Mouse (Mus musculus) liver, embryonic 11.5 days (tissue): ENCODE results near the gene Simc1. TPM values are rescaled to one million over a fixed set of nuclear protein-coding genes. Genes with fewer than 3 reads are reported as not detected.
A peak's percentile ranks its signal among the peaks of the same experiment; 100 is the strongest.

ENCODE experiments used
- ATAC-seq: fragments of 200-750 bp; cut with Nextera tagmentation; replicated peaks from 2 replicates; pipeline ENCODE4 v1.8.0; 2017; ENCODE audit warnings: moderate number of reproducible peaks, mild to moderate bottlenecking, moderate TSS enrichment, moderate library complexity; ENCODE audit not compliant: low FRiP score
- DNase-seq: peaks from one replicate; pipeline ENCODE4 v3.0.0-alpha.2; 2017; ENCODE audit warnings: low spot score
- H3K27ac ChIP-seq: fragments of 300-500 bp; sonication (generic); 2 replicates; pipeline ENCODE4 v1.5.1; 2014; ENCODE audit warnings: mild to moderate bottlenecking, low read depth, low read length, control low read depth
- H3K27me3 ChIP-seq: fragments of 300-500 bp; sonication (generic); replicated peaks from 2 replicates; pipeline ENCODE4 v1.6.1; 2014; ENCODE audit warnings: low read length, mixed read lengths; ENCODE audit not compliant: control insufficient read depth, insufficient read depth
- H3K36me3 ChIP-seq: fragments of 300-500 bp; sonication (generic); 2 replicates; pipeline ENCODE4 v1.6.1; 2014; ENCODE audit warnings: mild to moderate bottlenecking, low read length, moderate library complexity, mixed read lengths; ENCODE audit not compliant: control insufficient read depth, insufficient read depth
- H3K4me1 ChIP-seq: fragments of 300-500 bp; sonication (generic); replicated peaks from 2 replicates; pipeline ENCODE4 v1.6.1; 2014; ENCODE audit warnings: low read length, mixed read lengths; ENCODE audit not compliant: control insufficient read depth, insufficient read depth
- H3K4me2 ChIP-seq: fragments of 300-500 bp; sonication (generic); 2 replicates; pipeline ENCODE4 v1.6.1; 2014; ENCODE audit warnings: mild to moderate bottlenecking, control low read depth, moderate library complexity
- H3K4me3 ChIP-seq: fragments of 300-500 bp; sonication (generic); 2 replicates; pipeline ENCODE4 v1.5.1; 2014; ENCODE audit warnings: low read depth, low read length, control low read depth
- H3K9ac ChIP-seq: fragments of 300-500 bp; sonication (generic); 2 replicates; pipeline ENCODE4 v1.6.1; 2014; ENCODE audit warnings: low read depth, low read length, control low read depth
- H3K9me3 ChIP-seq: fragments of 300-500 bp; sonication (generic); 2 replicates; pipeline ENCODE4 v1.6.1; 2016; ENCODE audit warnings: low read length, inconsistent platforms, mixed read lengths; ENCODE audit not compliant: control insufficient read depth
- WGBS: fragments of 180-500 bp; shearing (Covaris S2); extraction: QIAGEN DNeasy Blood & Tissue Kit; methylation state at CpG from one replicate; pipeline ENCODE4 v1.1.7; 2014; 5-methylcytosine and 5-hydroxymethylcytosine counted together
- polyA plus RNA-seq: library from polyadenylated mRNA; unstranded; fragments of >200 nt; fragmentation: Nextera tagmentation; extraction: Ambion mirVana; gene quantifications from 2 replicates; pipeline ENCODE4 v1.2.1, GENCODE M21; 2014

The Simc1 gene
- 10.1 and 11.6 TPM in 2 replicates for polyA plus RNA-seq

DNA sequence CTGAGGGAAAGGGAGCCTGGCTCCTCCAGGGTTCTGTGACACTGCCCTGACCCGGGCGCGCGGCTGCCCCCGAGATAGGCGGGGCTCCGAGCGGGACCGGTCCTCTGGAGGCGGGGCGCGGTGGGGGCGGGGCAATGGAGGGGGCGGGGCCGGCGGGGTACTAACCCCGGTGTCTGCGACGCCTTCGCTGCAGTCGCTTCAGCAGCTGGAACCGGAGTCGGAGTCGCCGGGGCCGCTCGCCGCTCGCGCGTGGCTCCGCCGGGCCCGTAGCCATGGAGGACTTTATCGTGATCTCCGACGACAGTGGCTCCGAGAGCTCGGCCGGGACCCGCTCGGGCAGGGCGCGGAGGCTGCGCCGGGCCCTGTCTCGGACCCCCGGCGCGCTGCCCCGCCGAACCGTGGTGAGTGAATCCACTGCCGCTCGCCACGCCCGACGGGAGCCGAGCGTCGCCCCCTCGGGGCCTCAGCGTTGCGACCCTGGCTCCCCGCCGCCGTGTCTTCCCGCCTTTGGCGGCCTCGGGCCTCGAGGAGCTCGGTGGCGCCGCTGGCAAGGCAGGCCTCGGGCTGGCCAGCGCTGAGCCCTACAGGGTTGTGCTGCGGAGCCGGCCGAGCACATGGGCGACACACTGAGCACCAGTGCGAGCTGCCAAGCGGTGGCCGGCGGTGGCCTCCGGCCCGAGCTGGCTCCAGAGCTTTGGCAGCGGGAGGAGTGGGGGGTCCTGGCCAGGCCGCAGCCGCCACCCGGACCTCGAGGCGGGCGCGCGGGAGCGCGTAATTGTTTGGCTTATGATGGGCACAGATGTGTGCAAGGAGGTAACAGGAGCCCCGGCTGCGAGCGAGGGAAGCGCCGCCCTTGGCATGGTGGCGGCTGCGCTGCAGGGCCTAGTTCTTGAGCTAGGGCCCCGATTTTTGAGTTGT lies at the start of gene Simc1:
Gene Simc1, plus strand, starts transcription at position 176 of the 918 bp plus-strand sequence.
- Histone ChIP-seq H3K4me1 (peaks cover 9% of the 10 kb centered on the region), H3K9ac (peak within 1 kb of the TSS; percentile 79), H3K27ac (peak within 1 kb of the TSS; percentile 57; the same call in 1 of the 2 replicates), H3K36me3 (no peaks in the 10 kb centered on the region), H3K27me3 (no peaks in the 10 kb centered on the region; the same call in 1 of the 2 replicates), H3K4me2 (peak within 1 kb of the TSS; percentile 88), H3K4me3 (peak within 1 kb of the TSS; percentile 78), H3K9me3 (no peaks in the 10 kb centered on the region)
- WGBS: under 1% methylated on average over 101 of the region's 105 CpGs
- DNase-seq: peak; percentile 86
- peak; percentile 92 for ATAC-seq

DNA sequence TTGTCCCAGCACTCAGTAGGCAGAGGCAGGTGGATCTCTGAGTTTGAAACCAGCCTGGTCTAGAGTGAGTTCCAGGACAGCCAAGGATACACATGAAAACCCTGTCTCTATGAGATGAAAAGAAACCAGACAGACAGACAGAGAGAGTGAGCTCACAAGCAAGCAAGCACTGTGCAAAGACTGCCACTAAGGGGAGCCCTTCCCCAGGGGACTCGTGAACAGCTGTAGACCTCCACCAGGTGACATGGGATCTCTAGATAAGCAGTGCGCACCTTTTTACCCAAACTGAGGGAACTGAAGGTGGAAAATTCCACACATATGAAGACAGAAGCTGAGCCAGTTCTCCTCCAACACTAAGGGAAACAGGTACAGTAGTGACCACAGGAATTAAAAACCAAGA lies 46.5 kb upstream of the Simc1 start:
- Histone ChIP-seq H3K9ac (no peak overlapping the region), H3K4me2 (no peak overlapping the region), H3K27ac (no peak overlapping the region), H3K36me3 (peaks cover 36% of the 10 kb centered on the region), H3K4me1 (no peaks in the 10 kb centered on the region), H3K9me3 (no peaks in the 10 kb centered on the region), H3K27me3 (no peaks in the 10 kb centered on the region), H3K4me3 (no peak overlapping the region)
- WGBS: 75% methylated on average over 2 of the region's 2 CpGs
- DNase-seq (no peak), ATAC-seq (no peak; the same call in 1 of the 2 replicates)

DNA sequence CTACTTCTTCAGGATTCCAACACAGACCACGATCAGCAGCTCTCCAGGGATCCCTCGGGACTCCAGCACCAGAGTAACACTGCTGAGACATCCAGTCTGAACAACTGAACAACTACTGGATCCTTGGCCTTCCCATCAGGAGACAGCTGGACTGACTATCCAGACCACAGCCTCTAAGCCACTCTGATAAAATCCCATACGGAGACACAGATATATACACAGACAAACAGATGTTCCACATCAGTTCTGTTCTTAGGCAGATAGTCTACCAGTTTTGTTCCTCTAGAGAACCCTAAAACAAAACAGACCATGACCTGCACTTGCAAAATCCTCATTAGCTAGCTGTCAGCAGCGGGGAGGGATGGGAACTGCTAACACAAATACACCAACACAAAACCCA lies 44.3 kb upstream of the Simc1 start:
- Histone ChIP-seq H3K4me3 (no peak overlapping the region), H3K27ac (no peak overlapping the region), H3K4me1 (no peaks in the 10 kb centered on the region), H3K27me3 (no peaks in the 10 kb centered on the region), H3K4me2 (no peak overlapping the region), H3K36me3 (peaks cover 49% of the 10 kb centered on the region), H3K9ac (no peak overlapping the region), H3K9me3 (peaks cover 2% of the 10 kb centered on the region)
- no peak for ATAC-seq
- DNase-seq: no peak
- WGBS: 76% methylated on average over 4 of the region's 4 CpGs

DNA sequence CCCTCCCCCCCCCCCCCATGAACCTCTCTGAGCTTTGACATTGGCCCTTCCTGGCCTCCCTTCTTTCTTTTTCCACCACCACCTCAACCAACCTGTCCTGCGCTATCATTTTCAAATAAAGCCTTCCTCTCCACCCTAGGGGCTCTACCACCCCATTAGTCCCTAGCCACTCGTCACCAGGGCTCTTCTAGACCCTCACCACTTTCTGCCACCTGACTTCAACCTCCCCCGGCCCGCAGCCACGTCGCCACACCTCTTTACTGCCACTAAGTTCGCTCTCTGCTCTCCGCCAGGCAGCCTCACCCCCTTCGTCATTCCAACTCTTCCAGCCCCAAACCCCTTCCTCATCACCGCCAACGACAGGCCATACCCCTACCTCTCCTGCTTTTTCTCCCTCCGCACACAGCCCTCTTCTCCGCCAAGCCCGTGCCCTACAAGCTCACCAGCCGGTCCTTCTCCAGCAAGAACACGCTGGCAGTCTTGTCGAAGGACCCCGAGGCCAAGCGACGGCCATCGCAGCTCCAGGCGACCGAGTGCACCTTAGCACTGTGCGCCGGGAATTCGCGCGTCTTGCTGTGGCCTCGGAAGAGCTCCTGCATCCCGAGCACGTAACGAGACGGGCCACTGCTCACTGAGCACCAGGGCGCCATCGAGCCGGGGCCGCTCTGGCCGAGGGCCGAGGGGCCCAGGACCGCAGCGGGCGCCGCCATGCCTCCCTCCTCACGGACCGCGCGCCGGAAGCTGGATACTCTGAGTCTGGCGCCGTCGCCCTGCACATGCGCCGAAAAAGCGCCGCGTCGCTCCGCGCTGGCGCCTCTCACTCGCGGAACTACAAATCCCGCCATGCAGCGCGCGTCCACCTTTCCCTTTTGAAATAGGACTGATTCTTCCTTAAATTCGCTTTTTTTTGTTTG lies 35.2 kb upstream of the Simc1 start, which contains the start of gene Thoc3:
Gene Thoc3, minus strand, starts transcription at position 752 of the 914 bp plus-strand sequence.
- peaks cover 7% of the 10 kb centered on the region for H3K4me1 ChIP-seq
- peaks cover 42% of the 10 kb centered on the region for H3K36me3 ChIP-seq
- H3K9ac ChIP-seq: peak within 1 kb of the TSS; percentile 96
- H3K9me3 ChIP-seq: peaks cover 8% of the 10 kb centered on the region
- peak within 1 kb of the TSS; percentile 99 for H3K4me3 ChIP-seq
- no peaks in the 10 kb centered on the region for H3K27me3 ChIP-seq
- ATAC-seq (peak; percentile 97), DNase-seq (peak; percentile 83)
- peak within 1 kb of the TSS; percentile 89 for H3K4me2 ChIP-seq
- peak within 1 kb of the TSS; percentile 50 for H3K27ac ChIP-seq
- under 1% methylated on average over 67 of the region's 67 CpGs for WGBS

DNA sequence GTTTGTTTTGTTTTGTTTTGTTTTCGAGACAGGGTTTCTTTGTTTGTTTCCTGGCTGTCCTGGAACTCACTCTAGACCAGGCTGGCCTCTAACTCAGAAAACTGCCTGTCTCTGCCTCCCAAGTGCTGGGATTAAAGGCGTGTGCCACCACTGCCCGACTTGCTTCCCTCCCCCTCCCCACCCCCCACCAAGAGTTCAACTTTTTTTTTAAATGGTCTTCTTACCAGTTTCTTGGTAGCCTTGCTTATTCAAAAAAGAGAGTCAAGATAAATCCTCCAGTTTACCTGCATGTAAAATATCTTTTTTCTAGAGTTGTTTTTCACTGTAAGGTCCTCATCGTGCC lies 34.6 kb upstream of the Simc1 start:
- ATAC-seq (peak; percentile 80), DNase-seq (no peak)
- Histone ChIP-seq H3K27ac (no peak overlapping the region), H3K4me2 (peak overlapping the region; percentile 56), H3K36me3 (peaks cover 36% of the 10 kb centered on the region), H3K9me3 (peaks cover 8% of the 10 kb centered on the region), H3K4me3 (peak overlapping the region; percentile 99), H3K4me1 (peaks cover 7% of the 10 kb centered on the region), H3K9ac (peak overlapping the region; percentile 53), H3K27me3 (no peaks in the 10 kb centered on the region)
- 12% methylated on average over 4 of the region's 4 CpGs for WGBS

DNA sequence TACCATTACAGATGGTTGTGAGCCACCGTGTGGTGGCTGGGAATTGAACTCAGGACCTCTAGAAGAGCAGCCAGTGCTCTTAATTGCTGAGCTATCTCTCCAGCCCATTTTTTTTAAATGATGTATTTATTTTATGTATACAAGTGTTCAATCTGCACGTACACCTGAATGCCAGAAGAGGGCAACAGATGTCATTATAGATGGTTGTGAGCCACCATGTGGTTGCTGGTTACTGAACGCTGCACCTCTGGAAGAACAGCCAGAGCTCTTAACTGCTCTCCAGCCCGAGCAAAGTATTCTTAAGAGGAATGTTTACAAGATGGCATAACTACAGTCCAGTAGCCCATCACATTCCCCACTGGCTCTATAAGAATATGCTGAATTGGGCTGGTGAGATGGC lies 31.6 kb upstream of the Simc1 start:
- Histone ChIP-seq H3K4me1 (peaks cover 7% of the 10 kb centered on the region), H3K9me3 (no peaks in the 10 kb centered on the region), H3K27me3 (no peaks in the 10 kb centered on the region), H3K27ac (no peak overlapping the region), H3K4me3 (no peak overlapping the region), H3K36me3 (peaks cover 6% of the 10 kb centered on the region; the same call in 1 of the 2 replicates), H3K9ac (no peak overlapping the region), H3K4me2 (no peak overlapping the region)
- no peak for ATAC-seq
- 81% methylated on average over 4 of the region's 4 CpGs for WGBS
- DNase-seq: no peak

DNA sequence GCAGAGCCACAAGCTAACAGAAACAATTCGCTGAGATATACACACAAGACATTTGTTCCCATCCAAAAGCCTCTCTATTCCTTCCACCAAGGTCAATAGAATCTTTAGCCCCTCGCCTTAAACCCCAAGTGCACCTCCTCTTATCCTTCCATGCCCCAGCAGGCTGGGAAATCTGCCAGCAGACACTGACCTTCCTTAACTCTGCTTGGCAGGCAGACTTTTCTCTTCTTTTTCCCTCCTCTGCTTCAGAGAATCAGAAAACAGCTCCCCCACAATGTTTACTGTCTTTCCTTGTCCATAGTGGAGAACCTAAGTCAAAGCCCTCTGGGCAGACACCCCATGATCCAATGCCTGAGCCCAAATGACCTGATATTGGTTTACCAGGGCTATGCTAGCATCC lies 28.6 kb upstream of the Simc1 start:
- Histone ChIP-seq H3K4me3 (no peak overlapping the region), H3K27ac (no peak overlapping the region), H3K4me2 (no peak overlapping the region), H3K9me3 (no peaks in the 10 kb centered on the region), H3K27me3 (no peaks in the 10 kb centered on the region), H3K9ac (no peak overlapping the region), H3K36me3 (no peaks in the 10 kb centered on the region), H3K4me1 (no peaks in the 10 kb centered on the region)
- 72% methylated on average over 2 of the region's 2 CpGs for WGBS
- DNase-seq: no peak
- no peak for ATAC-seq

DNA sequence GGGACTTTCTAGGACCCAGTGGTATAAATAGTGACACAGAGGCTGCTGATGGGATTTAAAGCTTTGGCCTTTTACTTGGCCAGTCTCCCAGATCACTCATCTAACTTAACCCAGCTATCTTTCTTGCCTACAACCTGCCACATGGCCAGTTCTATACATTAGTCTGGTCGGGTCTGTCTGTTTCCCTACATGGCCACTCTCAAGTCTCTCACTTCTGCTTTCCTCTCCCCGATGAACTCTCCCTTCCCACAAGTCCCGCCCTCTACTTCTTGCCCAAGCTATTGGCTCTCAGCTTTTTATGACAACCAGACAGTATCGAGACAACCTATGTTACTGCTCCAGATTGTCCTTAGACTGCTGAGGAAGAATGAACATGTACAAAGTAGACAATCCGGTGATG lies 27.9 kb upstream of the Simc1 start:
- no peak overlapping the region for H3K4me3 ChIP-seq
- no peak for DNase-seq
- no peak overlapping the region for H3K4me2 ChIP-seq

More for the DNA sequence above, 27.9 kb upstream of the Simc1 start:
- 51% methylated on average over 5 of the region's 5 CpGs for WGBS
- ATAC-seq: no peak
- no peaks in the 10 kb centered on the region for H3K36me3 ChIP-seq
- H3K4me1 ChIP-seq: no peaks in the 10 kb centered on the region
- no peaks in the 10 kb centered on the region for H3K27me3 ChIP-seq
- no peak overlapping the region for H3K27ac ChIP-seq
- no peak overlapping the region for H3K9ac ChIP-seq
- no peaks in the 10 kb centered on the region for H3K9me3 ChIP-seq
